Mouse (Mus musculus) MEL (cell line): ENCODE measurements around the gene Mettl13. TPM values are rescaled to one million over a fixed set of nuclear protein-coding genes. Genes with fewer than 3 reads are reported as not detected.

Experiments
- DNase-seq: peaks from one replicate; pipeline ENCODE4 v3.0.0; 2011; ENCODE audit warnings: low read depth, low spot score
- H3K27ac ChIP-seq: 2 replicates; pipeline ENCODE4 v1.5.1; 2012; ENCODE audit warnings: low read depth, mild to moderate bottlenecking, control low read depth, low read length, moderate library complexity; ENCODE audit not compliant: control insufficient read depth
- H3K27me3 ChIP-seq, 2 experiments: fragments of 150-350 bp in 1 of 2; sonication (generic) in 1 of 2; 2 replicates each; pipeline ENCODE4 v1.6.1; 2012; ENCODE audit warnings: low read length in 2 of 2, mild to moderate bottlenecking in 2 of 2, improper control_type of control experiment in 1 of 2, moderate library complexity in 1 of 2; ENCODE audit not compliant: insufficient read depth in 2 of 2, control insufficient read depth in 1 of 2
- H3K36me3 ChIP-seq, 2 experiments: 2 replicates each; pipeline ENCODE4 v1.6.1; 2012 to 2014; ENCODE audit warnings: low read length in 2 of 2, improper control_type of control experiment in 1 of 2, inconsistent platforms in 1 of 2, mild to moderate bottlenecking in 1 of 2; ENCODE audit not compliant: insufficient read depth in 2 of 2, control insufficient read depth in 1 of 2
- H3K4me1 ChIP-seq, 2 experiments: fragments of 150-350 bp in 1 of 2; sonication (generic) in 1 of 2; 2 replicates each; pipeline ENCODE4 v1.6.1; 2012; ENCODE audit warnings: low read length in 2 of 2, improper control_type of control experiment in 1 of 2, mild to moderate bottlenecking in 1 of 2; ENCODE audit not compliant: insufficient read depth in 2 of 2, control insufficient read depth in 1 of 2
- H3K4me3 ChIP-seq, 2 experiments: fragments of 150-350 bp in 1 of 2; sonication (generic) in 1 of 2; 2 replicates each; pipeline ENCODE4 v1.5.1; 2012; ENCODE audit warnings: low read depth in 2 of 2, low read length in 2 of 2, mild to moderate bottlenecking in 2 of 2, moderate library complexity in 2 of 2, control low read depth in 1 of 2, improper control_type of control experiment in 1 of 2; ENCODE audit not compliant: control insufficient read depth in 1 of 2, insufficient read depth in 1 of 2
- H3K79me2 ChIP-seq: 2 replicates; pipeline ENCODE4 v1.6.1; 2012; ENCODE audit warnings: mild to moderate bottlenecking, low read length, moderate library complexity; ENCODE audit not compliant: control insufficient read depth, poor library complexity, insufficient read depth
- H3K9ac ChIP-seq: 2 replicates; pipeline ENCODE4 v1.6.1; 2012; ENCODE audit warnings: low read depth, mild to moderate bottlenecking, control low read depth, low read length, moderate library complexity; ENCODE audit not compliant: control insufficient read depth, poor library complexity, severe bottlenecking
- H3K9me3 ChIP-seq: fragments of 150-350 bp; sonication (generic); replicated peaks from 2 replicates; pipeline ENCODE4 v1.6.1; 2012; ENCODE audit warnings: mild to moderate bottlenecking, low read length, improper control_type of control experiment, moderate library complexity; ENCODE audit not compliant: insufficient read depth
- BHLHE40 ChIP-seq: IDR thresholded peaks from 2 replicates; pipeline ENCODE4 v1.6.1; 2012; ENCODE audit warnings: low read depth, mild to moderate bottlenecking, inconsistent platforms, low read length, improper control_type of control experiment, borderline replicate concordance
- CHD1 ChIP-seq: IDR thresholded peaks from 2 replicates; pipeline ENCODE4 v1.6.1; 2012; ENCODE audit warnings: low read depth, mild to moderate bottlenecking, inconsistent platforms, low read length, improper control_type of control experiment
- CTCF ChIP-seq, 3 experiments: IDR thresholded peaks in 2 of 3; conservative IDR thresholded peaks in 1 of 3; 2 replicates each; pipeline ENCODE4 v1.5.1; 2011 to 2012; ENCODE audit warnings: low read length in 3 of 3, low read depth in 2 of 3, mild to moderate bottlenecking in 2 of 3, improper control_type of control experiment in 1 of 3, inconsistent platforms in 1 of 3, mixed read lengths in 1 of 3, moderate library complexity in 1 of 3; ENCODE audit not compliant: control insufficient read depth in 1 of 3, insufficient read depth in 1 of 3, poor library complexity in 1 of 3, severe bottlenecking in 1 of 3
- EP300 ChIP-seq, 2 experiments: IDR thresholded peaks; 2 replicates each; pipeline ENCODE4 v1.6.1; 2011; ENCODE audit warnings: improper control_type of control experiment in 2 of 2, low read length in 2 of 2, low read depth in 1 of 2, mild to moderate bottlenecking in 1 of 2
- ETS1 ChIP-seq: IDR thresholded peaks from 2 replicates; pipeline ENCODE4 v1.6.1; 2012; ENCODE audit warnings: low read depth, mild to moderate bottlenecking, inconsistent platforms, low read length, improper control_type of control experiment, moderate library complexity
- GATA1 ChIP-seq: IDR thresholded peaks from 2 replicates; pipeline ENCODE4 v1.6.1; 2011; ENCODE audit warnings: low read depth, low read length, improper control_type of control experiment
- JUND ChIP-seq: IDR thresholded peaks from 2 replicates; pipeline ENCODE4 v1.6.1; 2011; ENCODE audit warnings: low read depth, mild to moderate bottlenecking, improper control_type of control experiment, low read length
- MAFK ChIP-seq: IDR thresholded peaks from 2 replicates; pipeline ENCODE4 v1.6.1; 2011; ENCODE audit warnings: low read depth, mild to moderate bottlenecking, low read length, improper control_type of control experiment, borderline replicate concordance
- MAZ ChIP-seq: IDR thresholded peaks from 2 replicates; pipeline ENCODE4 v1.6.1; 2012; ENCODE audit warnings: low read depth, mild to moderate bottlenecking, inconsistent platforms, low read length, improper control_type of control experiment
- MEF2A ChIP-seq: IDR thresholded peaks from 2 replicates; pipeline ENCODE4 v1.6.1; 2014; ENCODE audit warnings: low read depth, mild to moderate bottlenecking, inconsistent platforms, low read length, improper control_type of control experiment; ENCODE audit not compliant: poor library complexity, insufficient replicate concordance, severe bottlenecking; ENCODE audit errors: extremely low read depth
- MXI1 ChIP-seq: IDR thresholded peaks from 2 replicates; pipeline ENCODE4 v1.6.1; 2011; ENCODE audit warnings: mild to moderate bottlenecking, low read depth, low read length, improper control_type of control experiment
- MYB ChIP-seq: IDR thresholded peaks from 2 replicates; pipeline ENCODE4 v1.6.1; 2011; ENCODE audit warnings: mild to moderate bottlenecking, low read depth, low read length, improper control_type of control experiment
- MYC ChIP-seq: IDR thresholded peaks from 2 replicates; pipeline ENCODE4 v1.6.1; 2011; ENCODE audit warnings: low read depth, mild to moderate bottlenecking, low read length, improper control_type of control experiment, moderate library complexity
- POLR2A ChIP-seq, 2 experiments: IDR thresholded peaks; 2 replicates each; pipeline ENCODE4 v1.6.1; 2011 to 2012; ENCODE audit warnings: low read length in 2 of 2, mild to moderate bottlenecking in 2 of 2, control low read depth in 1 of 2, improper control_type of control experiment in 1 of 2, low read depth in 1 of 2, moderate library complexity in 1 of 2; ENCODE audit not compliant: control insufficient read depth in 1 of 2, insufficient read depth in 1 of 2, poor library complexity in 1 of 2
- POLR2AphosphoS5 ChIP-seq: IDR thresholded peaks from 2 replicates; pipeline ENCODE4 v1.6.1; 2012; ENCODE audit warnings: low read depth, borderline replicate concordance, mild to moderate bottlenecking, inconsistent platforms, low read length, moderate library complexity, mixed read lengths
- SMC3 ChIP-seq: IDR thresholded peaks from 2 replicates; pipeline ENCODE4 v1.6.1; 2011; ENCODE audit warnings: low read depth, low read length, improper control_type of control experiment
- TCF12 ChIP-seq: IDR thresholded peaks from 2 replicates; pipeline ENCODE4 v1.6.1; 2014; ENCODE audit warnings: low read depth, mild to moderate bottlenecking, inconsistent platforms, low read length, improper control_type of control experiment, moderate library complexity
- UBTF ChIP-seq: IDR thresholded peaks from 2 replicates; pipeline ENCODE4 v1.6.1; 2012; ENCODE audit warnings: low read depth, mild to moderate bottlenecking, inconsistent platforms, low read length, improper control_type of control experiment, moderate library complexity, borderline replicate concordance; ENCODE audit not compliant: insufficient read depth
- USF1 ChIP-seq: IDR thresholded peaks from 2 replicates; pipeline ENCODE4 v1.6.1; 2014; ENCODE audit warnings: low read depth, mild to moderate bottlenecking, inconsistent platforms, low read length, improper control_type of control experiment, moderate library complexity
- ZKSCAN1 ChIP-seq: IDR thresholded peaks from 2 replicates; pipeline ENCODE4 v1.6.1; 2012; ENCODE audit warnings: low read depth, mild to moderate bottlenecking, inconsistent platforms, low read length, improper control_type of control experiment, moderate library complexity
- polyA plus RNA-seq, 2 experiments: library from polyadenylated mRNA; stranded (reverse) in 1 of 2; unstranded in 1 of 2; fragments of >175 nt in 1 of 2; fragments of >200 nt in 1 of 2; gene quantifications; 2 replicates each; pipeline versions ENCODE4 v1.2.1 to v1.2.4; 2012; ENCODE audit warnings: low replicate concordance in 2 of 2, low read depth in 1 of 2; ENCODE audit not compliant: insufficient read length in 2 of 2, insufficient read depth in 1 of 2, missing spikeins in 1 of 2
- total RNA-seq: library from RNA; depleted of rRNA; stranded (reverse); fragments of 300-350 nt; gene quantifications from 2 replicates; pipeline ENCODE4 v1.2.3, GENCODE M21; 2012

Mettl13 gene
- total and polyA plus RNA-seq, 3 experiments: 29.1 to 60.1 TPM; not detected in 1

- no peaks in the 10 kb centered on the region for H3K27me3 ChIP-seq
- no peak for DNase-seq
- H3K27ac ChIP-seq: no peak overlapping the region
- H3K79me2 ChIP-seq: peaks cover 33% of the 10 kb centered on the region
- peaks cover 9 to 13% of the 10 kb centered on the region in 2 experiments for H3K36me3 ChIP-seq
- no peaks in the 10 kb centered on the region; a peak in 1 of 4 replicates for H3K4me1 ChIP-seq
- TF ChIP-seq POLR2AphosphoS5: no peak
- TF ChIP-seq, all 39 proteins: peak for 0
- Histone ChIP-seq H3K9ac (no peak overlapping the region), H3K9me3 (no peaks in the 10 kb centered on the region), H3K4me3 (no peak overlapping the region)
Measured at GRCm38 (mm10) chr1:162543231-162543630, 5.1 kb downstream of the Mettl13 start.

GRCm38 (mm10) chr1:162533766-162534560 is 14.4 kb downstream of the Mettl13 start:
- no peak overlapping the region for H3K27ac ChIP-seq
- TF ChIP-seq USF1 (no peak), JUND (no peak), POLR2A (IDR thresholded peaks at IDR 0.05; ENCODE audit: control insufficient read depth in 1 of 2, insufficient read depth in 1 of 2, low read depth in 1 of 2, low read length in 2 of 2, poor library complexity in 1 of 2) (no peak), UBTF (no peak), ETS1 (no peak), MXI1 (no peak), MYB (no peak), MAFK (no peak), MEF2A (no peak), TCF12 (no peak), EP300 (IDR thresholded peaks at IDR 0.05; ENCODE audit: low read depth in 1 of 2, low read length in 2 of 2) (no peak), SMC3 (no peak), BHLHE40 (no peak), GATA1 (no peak), MYC (no peak), CHD1 (no peak), ZKSCAN1 (no peak), CTCF (IDR thresholded peaks at IDR 0.05 in 2 of 3, conservative IDR thresholded peaks at IDR 0.05 in 1 of 3; ENCODE audit: control insufficient read depth in 1 of 3, insufficient read depth in 1 of 3, low read depth in 2 of 3, low read length in 3 of 3, poor library complexity in 1 of 3, severe bottlenecking in 1 of 3) (no peak), MAZ (no peak)
- TF ChIP-seq, all 39 proteins: peak for 0
- no peak overlapping the region for H3K9ac ChIP-seq
- no peaks in the 10 kb centered on the region for H3K9me3 ChIP-seq
- no peak overlapping the region for H3K4me3 ChIP-seq
- no peak for DNase-seq
- no peaks in the 10 kb centered on the region for H3K4me1 ChIP-seq
- H3K36me3 ChIP-seq: peaks cover 0 to 8% of the 10 kb centered on the region in 2 experiments; a peak in 2 of 4 replicates
- H3K27me3 ChIP-seq: no peaks in the 10 kb centered on the region
- H3K79me2 ChIP-seq: no peaks in the 10 kb centered on the region
